Mouse (Mus musculus) midbrain, embryonic 16.5 days (tissue): ENCODE results near the gene Zfp606. TPM values are rescaled to one million over a fixed set of nuclear protein-coding genes. Genes with fewer than 3 reads are reported as not detected.

Experiments
- polyA plus RNA-seq: library from polyadenylated mRNA; unstranded; fragments of >200 nt; fragmentation: Nextera tagmentation; extraction: Ambion mirVana; gene quantifications from 2 replicates; pipeline ENCODE4 v1.2.1, GENCODE M21; 2015

Zfp606 gene
- polyA plus RNA-seq, 1 experiment from 2014 or later = 45.6 TPM

Other genes starting within 250 kb of the Zfp606 start
- gene Vmn1r81, start 210.0 kb upstream of the Zfp606 start, polyA plus RNA-seq = not detected in 2 replicates
- gene Vmn1r82, start 177.9 kb upstream of the Zfp606 start, polyA plus RNA-seq = not detected in 2 replicates
- gene Vmn1r83, start 148.8 kb upstream of the Zfp606 start, polyA plus RNA-seq = not detected in 2 replicates
- not detected in 2 replicates for gene Vmn1r84, start 109.0 kb upstream of the Zfp606 start, polyA plus RNA-seq
- 12.2 and 13.0 TPM in 2 replicates for gene Zfp551, start 55.5 kb upstream of the Zfp606 start, polyA plus RNA-seq
- gene 2900092C05Rik, start 34.2 kb downstream of the Zfp606 start, polyA plus RNA-seq = not detected in 2 replicates
- gene Vmn2r53, start 130.5 kb downstream of the Zfp606 start, polyA plus RNA-seq = 0.01 TPM in 1 of 2 replicates, not detected in the other
- not detected in 2 replicates for gene Vmn2r54, start 162.0 kb downstream of the Zfp606 start, polyA plus RNA-seq
- gene Vmn2r55, start 206.7 kb downstream of the Zfp606 start, polyA plus RNA-seq = not detected in 2 replicates